Mouse (Mus musculus): ENCODE results near the gene Nat10. TPM values are rescaled to one million over a fixed set of nuclear protein-coding genes. Genes with fewer than 3 reads are reported as not detected.
A peak's percentile ranks its signal among the peaks of the same experiment; 100 is the strongest.

Nat10 gene
- polyA plus RNA-seq, 1 experiment, result 22.8 TPM

- WGBS, result 70% methylated on average over 3 of the region's 3 CpGs
- Histone ChIP-seq H3K4me3 (replicated peaks; ENCODE audit: control insufficient read depth, low read depth, low read length) (no peak overlapping the region), H3K27ac (ENCODE audit: control insufficient read depth, insufficient read depth, low read depth, low read length, poor library complexity) (no peak overlapping the region), H3K4me1 (ENCODE audit: control insufficient read depth, insufficient read depth, low read length) (no peaks in the 10 kb centered on the region; the same call in 1 of the 2 replicates)
- TF ChIP-seq CTCF (IDR thresholded peaks at IDR 0.05; ENCODE audit: control insufficient read depth, insufficient read depth, low read length) (no peak), POLR2A (IDR thresholded peaks at IDR 0.05; ENCODE audit: borderline replicate concordance, control insufficient read depth, low read depth, low read length) (no peak)
These were observed 64.9 kb downstream of the Nat10 start for GRCm38 (mm10) chr2:103696177-103696576.

GRCm38 (mm10) chr2:103694777-103695563 lies 66.1 kb downstream of the Nat10 start:
- Histone ChIP-seq H3K4me3 (replicated peaks; ENCODE audit: control insufficient read depth, low read depth, low read length) (no peak overlapping the region), H3K4me1 (ENCODE audit: control insufficient read depth, insufficient read depth, low read length) (no peaks in the 10 kb centered on the region; the same call in 1 of the 2 replicates), H3K27ac (ENCODE audit: control insufficient read depth, insufficient read depth, low read depth, low read length, poor library complexity) (no peak overlapping the region)
- TF ChIP-seq POLR2A (IDR thresholded peaks at IDR 0.05; ENCODE audit: borderline replicate concordance, control insufficient read depth, low read depth, low read length) (no peak), CTCF (IDR thresholded peaks at IDR 0.05; ENCODE audit: control insufficient read depth, insufficient read depth, low read length) (peak; percentile 10; the same call in 1 of the 2 replicates)
- WGBS, result 59% methylated on average over 4 of the region's 4 CpGs

- H3K4me1 ChIP-seq (ENCODE audit: control insufficient read depth, insufficient read depth, low read length), result no peaks in the 10 kb centered on the region; the same call in 1 of the 2 replicates
- no peak for TF ChIP-seq CTCF (IDR thresholded peaks at IDR 0.05; ENCODE audit: control insufficient read depth, insufficient read depth, low read length)
- TF ChIP-seq POLR2A (IDR thresholded peaks at IDR 0.05; ENCODE audit: borderline replicate concordance, control insufficient read depth, low read depth, low read length), result no peak
- no peak overlapping the region for H3K27ac ChIP-seq (ENCODE audit: control insufficient read depth, insufficient read depth, low read depth, low read length, poor library complexity)
- H3K4me3 ChIP-seq (replicated peaks; ENCODE audit: control insufficient read depth, low read depth, low read length), result no peak overlapping the region
- WGBS, result 81% methylated on average over 1 of the region's 1 CpGs
These were observed 68.3 kb downstream of the Nat10 start for GRCm38 (mm10) chr2:103692810-103693209.

GRCm38 (mm10) chr2:103691278-103691677 lies 69.8 kb downstream of the Nat10 start:
- 35% methylated on average over 1 of the region's 1 CpGs for WGBS
- no peak for TF ChIP-seq CTCF (IDR thresholded peaks at IDR 0.05; ENCODE audit: control insufficient read depth, insufficient read depth, low read length)
- TF ChIP-seq POLR2A (IDR thresholded peaks at IDR 0.05; ENCODE audit: borderline replicate concordance, control insufficient read depth, low read depth, low read length), result no peak
- Histone ChIP-seq H3K27ac (ENCODE audit: control insufficient read depth, insufficient read depth, low read depth, low read length, poor library complexity) (no peak overlapping the region), H3K4me1 (ENCODE audit: control insufficient read depth, insufficient read depth, low read length) (no peaks in the 10 kb centered on the region; the same call in 1 of the 2 replicates), H3K4me3 (replicated peaks; ENCODE audit: control insufficient read depth, low read depth, low read length) (no peak overlapping the region)

GRCm38 (mm10) chr2:103690828-103691227 lies 70.2 kb downstream of the Nat10 start:
- TF ChIP-seq CTCF (IDR thresholded peaks at IDR 0.05; ENCODE audit: control insufficient read depth, insufficient read depth, low read length), result no peak
- TF ChIP-seq POLR2A (IDR thresholded peaks at IDR 0.05; ENCODE audit: borderline replicate concordance, control insufficient read depth, low read depth, low read length), result no peak
- no peaks in the 10 kb centered on the region; the same call in 1 of the 2 replicates for H3K4me1 ChIP-seq (ENCODE audit: control insufficient read depth, insufficient read depth, low read length)
- no peak overlapping the region for H3K27ac ChIP-seq (ENCODE audit: control insufficient read depth, insufficient read depth, low read depth, low read length, poor library complexity)
- WGBS, result 74% methylated on average over 5 of the region's 5 CpGs
- H3K4me3 ChIP-seq (replicated peaks; ENCODE audit: control insufficient read depth, low read depth, low read length), result no peak overlapping the region

GRCm38 (mm10) chr2:103690425-103690824 lies 70.6 kb downstream of the Nat10 start:
- 41% methylated on average over 6 of the region's 6 CpGs for WGBS
- H3K4me3 ChIP-seq (replicated peaks; ENCODE audit: control insufficient read depth, low read depth, low read length), result no peak overlapping the region
- H3K4me1 ChIP-seq (ENCODE audit: control insufficient read depth, insufficient read depth, low read length), result no peaks in the 10 kb centered on the region; the same call in 1 of the 2 replicates
- no peak overlapping the region for H3K27ac ChIP-seq (ENCODE audit: control insufficient read depth, insufficient read depth, low read depth, low read length, poor library complexity)
- no peak for TF ChIP-seq POLR2A (IDR thresholded peaks at IDR 0.05; ENCODE audit: borderline replicate concordance, control insufficient read depth, low read depth, low read length)
- TF ChIP-seq CTCF (IDR thresholded peaks at IDR 0.05; ENCODE audit: control insufficient read depth, insufficient read depth, low read length), result no peak

GRCm38 (mm10) chr2:103687888-103688287 lies 73.2 kb downstream of the Nat10 start:
- Histone ChIP-seq H3K4me3 (replicated peaks; ENCODE audit: control insufficient read depth, low read depth, low read length) (no peak overlapping the region), H3K27ac (ENCODE audit: control insufficient read depth, insufficient read depth, low read depth, low read length, poor library complexity) (no peak overlapping the region), H3K4me1 (ENCODE audit: control insufficient read depth, insufficient read depth, low read length) (peaks cover 2% of the 10 kb centered on the region; the same call in 1 of the 2 replicates)
- TF ChIP-seq CTCF (IDR thresholded peaks at IDR 0.05; ENCODE audit: control insufficient read depth, insufficient read depth, low read length), result no peak

GRCm38 (mm10) chr2:103687143-103687542 lies 73.9 kb downstream of the Nat10 start:
- no peak for TF ChIP-seq POLR2A (IDR thresholded peaks at IDR 0.05; ENCODE audit: borderline replicate concordance, control insufficient read depth, low read depth, low read length)
- TF ChIP-seq CTCF (IDR thresholded peaks at IDR 0.05; ENCODE audit: control insufficient read depth, insufficient read depth, low read length), result no peak
- H3K27ac ChIP-seq (ENCODE audit: control insufficient read depth, insufficient read depth, low read depth, low read length, poor library complexity), result no peak overlapping the region
- no peak overlapping the region for H3K4me3 ChIP-seq (replicated peaks; ENCODE audit: control insufficient read depth, low read depth, low read length)
- H3K4me1 ChIP-seq (ENCODE audit: control insufficient read depth, insufficient read depth, low read length), result peaks cover 2% of the 10 kb centered on the region; the same call in 1 of the 2 replicates

Measured in bone marrow, adult 2 months (tissue).